Mouse (Mus musculus) liver, adult 2 months (tissue): ENCODE results near the gene Gm45716.

Experiments
- CTCF ChIP-seq: fragments of 200-500 bp; IDR thresholded peaks from 2 replicates; pipeline ENCODE4 v1.5.1; 2011; ENCODE audit warnings: low read depth, low read length, control low read depth
- POLR2A ChIP-seq: fragments of 200-500 bp; IDR thresholded peaks from 2 replicates; pipeline ENCODE4 v1.6.1; 2011; ENCODE audit warnings: low read length, control low read depth; ENCODE audit not compliant: insufficient read depth; ENCODE audit errors: extremely low read depth

GRCm38 (mm10) chr11:90292766-90293165, 105.3 kb downstream of the Gm45716 start:
- no peak for TF ChIP-seq POLR2A
- TF ChIP-seq CTCF: no peak
